Mouse (Mus musculus): ENCODE measurements around the gene Olfr545. TPM values are rescaled to one million over a fixed set of nuclear protein-coding genes. Genes with fewer than 3 reads are reported as not detected.

The Olfr545 gene
- 0.09 TPM for polyA plus RNA-seq (2017; shearing (Covaris generic))

DNA sequence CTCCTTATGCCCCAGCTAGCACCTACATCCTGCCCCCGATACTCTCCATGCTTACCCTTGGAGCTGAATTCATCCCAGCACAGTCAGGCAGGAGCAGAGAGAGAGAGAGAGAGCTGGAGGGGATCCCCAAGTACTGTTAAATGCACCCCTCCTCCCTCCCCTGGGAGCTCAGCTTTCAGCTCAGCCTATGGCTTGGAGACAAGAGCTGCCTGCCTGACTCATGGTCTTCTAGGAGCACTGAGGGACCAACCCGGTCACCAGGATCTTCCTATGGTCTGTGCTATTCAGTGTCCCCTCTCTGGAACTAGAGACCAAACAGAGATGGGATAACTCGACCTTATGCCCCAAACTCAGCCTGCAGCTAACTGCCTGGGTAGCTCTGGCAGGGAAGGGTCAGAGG is at the start of gene Olfr545:
Gene Olfr545, minus strand, starts transcription at position 101 of the 400 bp plus-strand sequence.

DNA sequence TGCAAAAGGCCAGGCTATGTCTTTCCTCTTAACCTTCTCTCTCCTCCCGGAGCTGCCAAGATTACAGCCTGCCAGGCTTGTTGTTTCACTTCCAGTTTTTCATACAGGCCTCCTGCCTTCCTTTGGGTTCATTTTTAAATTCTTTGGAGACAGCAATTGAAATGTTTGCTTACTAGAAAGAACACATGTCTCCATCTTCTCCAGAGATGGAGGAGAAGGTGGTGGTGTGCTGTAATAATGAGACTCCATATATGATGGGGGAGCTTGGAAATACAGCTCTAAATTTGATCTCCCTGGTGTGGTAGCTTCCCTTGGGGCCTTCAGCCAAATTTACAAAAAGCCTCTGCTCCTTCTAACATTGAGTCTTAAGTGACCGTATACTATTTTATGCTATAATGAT is 41.2 kb upstream of the Olfr545 start, which contains the start of gene Olfr548-ps1:
Gene Olfr548-ps1, plus strand, starts transcription at position 301 of the 400 bp plus-strand sequence.

GRCm38 (mm10) chr7:102534449-102534848 is 35.1 kb upstream of the Olfr545 start, which contains the start of gene Olfr547:
Gene Olfr547 (plus strand): TSS chr7:102534749.

GRCm38 (mm10) chr7:102488161-102488560 is 11.2 kb downstream of the Olfr545 start, which contains the start of gene Olfr544:
Gene Olfr544 (minus strand): TSS chr7:102488313.

DNA sequence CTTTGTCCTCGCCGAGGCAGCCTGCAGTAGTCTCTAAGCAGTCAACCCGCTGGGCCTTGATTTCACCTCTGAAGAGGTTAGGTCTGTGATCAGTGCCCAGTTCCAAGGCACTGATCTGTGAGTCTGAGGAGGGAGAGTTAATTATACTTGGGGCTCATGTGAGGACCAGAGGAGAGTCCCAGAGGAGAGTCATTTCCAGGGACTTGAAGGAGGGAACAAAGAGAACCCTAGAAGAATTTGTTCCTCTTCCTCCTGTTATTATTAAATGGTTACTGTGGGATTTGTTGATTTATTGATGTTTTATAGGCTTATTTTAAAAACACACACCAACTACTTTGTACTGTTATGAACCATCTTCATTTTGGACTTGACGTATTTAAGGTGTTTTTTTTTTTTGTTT is 17.8 kb downstream of the Olfr545 start, which contains the start of gene Olfr543:
Gene Olfr543, minus strand, starts transcription at position 101 of the 400 bp plus-strand sequence.

DNA sequence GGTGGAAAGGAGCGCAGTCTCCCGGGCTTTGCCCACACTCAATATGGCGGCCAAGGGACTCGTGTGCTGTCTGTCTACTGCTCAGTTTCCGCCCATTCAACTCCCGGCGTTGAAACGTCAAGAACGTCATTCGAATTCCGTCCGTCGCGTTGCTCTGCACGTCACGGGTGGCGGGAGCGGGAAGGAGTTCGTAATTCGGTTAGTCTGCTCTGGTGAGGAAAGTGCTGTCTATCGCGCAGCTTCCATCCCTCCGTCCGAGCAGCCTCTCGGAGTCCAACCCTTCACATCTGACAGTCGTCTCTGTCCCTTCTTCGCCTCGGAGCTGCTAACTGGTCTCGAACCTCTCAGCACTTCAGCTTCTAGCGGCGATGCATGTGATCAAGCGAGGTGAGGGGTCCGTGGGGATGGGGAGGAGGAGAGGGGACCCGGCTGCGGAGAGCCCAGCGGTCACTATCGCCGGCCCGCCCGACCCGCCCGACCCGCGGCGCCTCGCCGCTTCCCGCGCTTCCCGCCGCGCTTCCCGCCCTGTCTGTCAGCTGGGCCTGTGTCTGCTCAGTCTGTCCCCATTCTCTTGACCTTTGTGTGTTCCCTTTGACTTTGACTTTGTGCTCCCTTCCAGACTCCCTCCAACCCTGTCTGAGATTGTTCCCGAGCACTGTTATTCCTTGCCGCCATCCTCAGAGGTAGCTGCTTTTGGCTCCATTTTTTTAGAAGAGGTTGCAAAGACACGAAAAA is 57.5 kb downstream of the Olfr545 start, which contains the start of gene Rrm1:
Gene Rrm1, plus strand, starts transcription at position 39 of the 735 bp plus-strand sequence.

Other genes with a start within 250 kb of the Olfr545 start
- 332 TPM for gene Rhog, start 243.5 kb downstream of the Olfr545 start, polyA plus RNA-seq (2017; shearing (Covaris generic))
- 92.2 TPM for gene Stim1, start 231.8 kb downstream of the Olfr545 start, polyA plus RNA-seq (2017; shearing (Covaris generic))
- gene Rrm1, start 57.9 kb downstream of the Olfr545 start, polyA plus RNA-seq (2017; shearing (Covaris generic)) = 54.6 TPM
- not detected for gene Olfr543, start 17.9 kb downstream of the Olfr545 start, polyA plus RNA-seq (2017; shearing (Covaris generic))
- not detected for gene Olfr544, start 11.3 kb downstream of the Olfr545 start, polyA plus RNA-seq (2017; shearing (Covaris generic))
- gene Olfr547, start 35.2 kb upstream of the Olfr545 start, polyA plus RNA-seq (2017; shearing (Covaris generic)) = not detected
- gene Olfr548-ps1, start 41.3 kb upstream of the Olfr545 start, polyA plus RNA-seq (2017; shearing (Covaris generic)) = not detected
- gene Olfr549, start 50.3 kb upstream of the Olfr545 start, polyA plus RNA-seq (2017; shearing (Covaris generic)) = not detected
- 116 TPM for gene Trim21, start 65.9 kb upstream of the Olfr545 start, polyA plus RNA-seq (2017; shearing (Covaris generic))
- gene Olfr550, start 71.9 kb upstream of the Olfr545 start, polyA plus RNA-seq (2017; shearing (Covaris generic)) = not detected
- gene Olfr551, start 92.3 kb upstream of the Olfr545 start, polyA plus RNA-seq (2017; shearing (Covaris generic)) = not detected
- gene Olfr552, start 98.2 kb upstream of the Olfr545 start, polyA plus RNA-seq (2017; shearing (Covaris generic)) = not detected
- gene Olfr553, start 118.6 kb upstream of the Olfr545 start, polyA plus RNA-seq (2017; shearing (Covaris generic)) = not detected
- not detected for gene Olfr554, start 138.9 kb upstream of the Olfr545 start, polyA plus RNA-seq (2017; shearing (Covaris generic))
- not detected for gene Olfr555, start 159.2 kb upstream of the Olfr545 start, polyA plus RNA-seq (2017; shearing (Covaris generic))
- gene Olfr556, start 165.3 kb upstream of the Olfr545 start, polyA plus RNA-seq (2017; shearing (Covaris generic)) = not detected
- 17.4 TPM for gene Trim68, start 187.8 kb upstream of the Olfr545 start, polyA plus RNA-seq (2017; shearing (Covaris generic))
- not detected for gene Olfr557, start 196.3 kb upstream of the Olfr545 start, polyA plus RNA-seq (2017; shearing (Covaris generic))
- gene Olfr558, start 202.6 kb upstream of the Olfr545 start, polyA plus RNA-seq (2017; shearing (Covaris generic)) = not detected
- gene Olfr33, start 219.5 kb upstream of the Olfr545 start, polyA plus RNA-seq (2017; shearing (Covaris generic)) = not detected
- not detected for gene Olfr559, start 227.9 kb upstream of the Olfr545 start, polyA plus RNA-seq (2017; shearing (Covaris generic))